1 mouse cellular context compared by ENCODE assay signal in the genomic region with DNA sequence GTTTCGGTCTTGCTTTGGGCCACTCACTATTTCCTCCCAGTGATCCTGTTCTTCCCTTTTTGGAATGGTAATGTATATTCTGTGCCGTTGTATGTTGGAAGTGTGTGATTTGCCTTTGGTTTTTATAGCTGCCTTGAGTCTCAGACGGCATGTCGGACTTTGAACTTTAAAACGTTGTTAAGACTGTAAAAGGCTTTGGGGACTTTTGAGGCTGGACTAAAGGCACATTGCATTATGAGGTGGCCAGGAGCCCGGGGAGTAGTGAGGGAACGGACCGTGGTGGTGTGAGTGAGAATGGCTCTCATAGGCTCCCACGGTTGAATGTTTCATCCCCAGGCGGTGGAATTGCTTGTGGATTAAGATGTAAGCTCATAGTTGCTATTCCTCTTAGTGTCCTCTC.
TF ChIP-seq lines count a peak whose summit lies in the region.

No protein-coding gene starts in this region.

TF ChIP-seq in CH12.LX, 34 proteins besides CTCF, POLR2A, EP300 and RAD21:
- TF ChIP-seq ELF1 (IDR thresholded peaks at IDR 0.05; ENCODE audit: low read depth, low read length) = no peak
- TF ChIP-seq SMC3 (IDR thresholded peaks at IDR 0.05; ENCODE audit: low read depth, low read length) = no peak
- TF ChIP-seq HCFC1 (IDR thresholded peaks at IDR 0.05; ENCODE audit: low read depth, low read length) = no peak
- TF ChIP-seq CHD1 (IDR thresholded peaks at IDR 0.05; ENCODE audit: low read depth, low read length) = no peak
- no peak for TF ChIP-seq JUN (IDR thresholded peaks at IDR 0.05; ENCODE audit: insufficient read depth, low read depth, low read length)
- no peak for TF ChIP-seq USF2 (conservative IDR thresholded peaks at IDR 0.05; ENCODE audit: low read depth, low read length)
- TF ChIP-seq USF1 (IDR thresholded peaks at IDR 0.05; ENCODE audit: low read depth, low read length) = no peak
